Mouse (Mus musculus) fibroblast of lung, adult 2 months (primary cell): ENCODE data around the gene Atad3a.
"Not testable (repeated sequence)": the region's sequence is repeated elsewhere in the genome, so short reads cannot be mapped to it uniquely, and the experiment has no call there.

Experiments
- DNase-seq: peaks from one replicate; pipeline ENCODE4 v3.0.0-alpha.2; 2011; ENCODE audit warnings: low read depth

The Atad3a gene

DNA sequence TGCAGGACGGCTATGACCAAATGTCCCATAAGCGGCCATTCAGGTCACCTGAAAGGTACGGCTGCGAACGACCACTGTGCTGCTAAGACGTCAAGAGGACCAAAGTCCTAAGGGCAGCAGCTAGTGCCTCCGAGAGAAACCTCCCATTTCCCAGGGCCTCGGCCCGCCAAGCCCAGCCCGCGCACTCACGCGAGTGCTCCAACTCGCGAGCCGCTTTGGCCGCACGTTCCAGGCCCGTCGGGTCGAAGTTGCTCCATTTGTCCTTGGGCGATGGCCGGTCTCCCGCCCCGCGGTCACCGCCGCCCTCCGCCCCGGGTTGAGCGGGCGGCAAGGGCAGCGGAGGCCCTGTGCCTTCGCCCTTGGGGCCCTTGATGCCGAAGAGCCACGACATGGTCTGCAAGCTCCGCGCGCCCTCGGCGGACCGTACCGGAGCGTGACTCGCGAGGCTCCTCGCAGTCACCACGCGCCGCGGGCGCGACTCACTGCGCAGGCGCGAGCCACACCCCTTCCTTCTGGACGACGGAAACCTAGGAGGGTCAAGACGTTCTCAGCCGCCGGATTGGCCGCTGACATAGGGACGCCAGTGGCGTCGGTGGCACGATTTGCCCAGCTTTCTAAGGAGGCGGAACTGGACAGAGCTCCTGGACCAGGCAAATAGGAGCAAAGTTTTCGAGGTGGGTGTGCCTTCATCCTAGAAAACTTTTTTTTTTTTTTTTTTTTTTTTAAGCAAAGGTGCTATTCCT, at the start of gene Atad3a:
Gene Atad3a, minus strand, starts transcription at position 481 of the 743 bp plus-strand sequence.
- peak; percentile 95 for DNase-seq

- no peak for DNase-seq
Measured at GRCm38 (mm10) chr4:155807841-155808240, 46.9 kb upstream of the Atad3a start.

DNA sequence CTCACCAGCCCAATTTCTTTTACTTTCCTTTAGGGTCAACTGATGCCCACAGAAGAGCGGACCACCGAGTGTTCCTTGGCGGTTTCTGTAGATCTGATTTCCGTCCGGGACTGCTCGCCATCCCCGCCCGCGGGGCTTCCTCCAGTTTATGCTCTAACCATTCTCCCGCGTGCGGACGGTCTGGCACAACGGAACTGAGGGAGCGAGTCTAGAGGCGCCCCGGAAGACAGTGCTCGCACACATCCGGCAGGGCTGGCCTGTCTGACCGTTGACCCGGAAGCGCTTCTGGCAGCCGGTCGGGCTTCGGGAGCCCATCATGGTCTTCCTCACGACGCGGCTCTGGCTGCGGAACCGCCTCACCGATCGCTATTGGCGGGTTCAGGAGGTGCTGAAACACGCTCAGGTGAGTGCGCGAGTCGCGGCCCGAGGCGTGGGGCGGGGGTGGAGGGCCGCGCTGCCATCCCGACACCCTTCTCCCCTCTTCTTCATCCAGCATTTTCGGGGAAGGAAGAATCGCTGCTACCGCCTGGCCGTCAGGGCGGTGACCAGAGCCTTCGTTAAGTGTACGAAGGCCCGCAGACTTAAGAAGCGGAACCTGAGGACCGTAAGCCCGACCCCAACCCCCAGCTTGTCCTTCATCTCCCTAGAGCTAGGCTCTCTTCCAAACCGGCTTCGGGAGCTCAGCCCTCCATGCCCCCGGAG, 42.6 kb upstream of the Atad3a start:
- peak; percentile 70 for DNase-seq

- no peak for DNase-seq
Measured at GRCm38 (mm10) chr4:155802741-155803339, 41.9 kb upstream of the Atad3a start, which contains the start of gene Mrpl20. Mrpl20 (plus strand) TSS chr4:155802878.

- no peak for DNase-seq
Measured at GRCm38 (mm10) chr4:155802075-155802474, 41.2 kb upstream of the Atad3a start.

- no peak for DNase-seq
Measured at GRCm38 (mm10) chr4:155793730-155794129, 32.8 kb upstream of the Atad3a start.

- DNase-seq: no peak
Measured at GRCm38 (mm10) chr4:155791240-155791933, 30.5 kb upstream of the Atad3a start.

- no peak for DNase-seq
Measured at GRCm38 (mm10) chr4:155790650-155791161, 29.8 kb upstream of the Atad3a start.

DNA sequence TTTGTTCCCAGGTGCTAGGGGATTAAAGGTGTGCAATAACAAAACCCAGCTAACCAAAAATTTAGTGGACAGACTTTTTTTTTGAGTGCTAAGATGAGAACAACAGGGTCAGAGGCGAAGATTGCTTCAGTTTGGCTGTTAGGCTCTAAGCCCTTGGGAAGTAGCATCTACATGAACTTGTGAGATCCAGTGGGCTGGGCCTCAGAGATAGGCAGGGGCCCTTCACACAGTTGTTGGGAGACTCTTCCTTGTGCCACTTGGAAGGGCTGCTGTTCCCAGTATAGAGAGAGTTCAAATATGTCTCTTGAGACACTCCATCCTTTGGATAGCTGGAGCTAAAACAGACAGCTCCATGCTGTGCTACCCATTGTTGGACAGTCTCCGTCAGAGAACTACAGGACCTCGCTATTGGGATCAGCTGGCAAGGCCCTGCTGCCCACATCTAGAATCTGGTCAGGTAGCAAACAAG, 29.2 kb upstream of the Atad3a start, which contains the start of gene Ankrd65:
Gene Ankrd65, plus strand, starts transcription at position 419 of the 469 bp plus-strand sequence.
- DNase-seq: no peak

DNA sequence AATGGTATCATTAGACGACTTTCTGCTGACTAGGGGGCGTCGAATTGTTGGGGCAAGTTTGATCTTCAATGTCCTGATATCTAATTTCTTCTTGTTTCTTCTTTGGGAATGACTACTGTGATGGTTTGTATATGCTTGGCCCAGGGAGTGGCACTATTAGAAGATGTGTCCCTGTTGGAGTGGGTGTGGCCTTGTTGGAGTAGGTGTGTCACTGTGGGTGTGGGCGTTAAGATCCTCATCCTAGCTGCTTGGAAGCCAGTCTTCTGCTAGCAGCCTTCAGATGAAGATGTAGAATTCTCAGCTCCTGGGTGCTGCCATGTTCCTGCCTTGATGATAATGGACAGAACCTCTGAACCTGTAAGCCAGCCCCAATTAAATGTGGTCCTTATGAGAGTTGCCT, 27.9 kb upstream of the Atad3a start:
- DNase-seq: not testable (repeated sequence)

- DNase-seq: no peak
Measured at GRCm38 (mm10) chr4:155788300-155788699, 27.4 kb upstream of the Atad3a start.

- no peak for DNase-seq
Measured at GRCm38 (mm10) chr4:155785819-155786218, 24.9 kb upstream of the Atad3a start, which contains the start of gene Tmem88b. Tmem88b (minus strand) TSS chr4:155785874.

DNA sequence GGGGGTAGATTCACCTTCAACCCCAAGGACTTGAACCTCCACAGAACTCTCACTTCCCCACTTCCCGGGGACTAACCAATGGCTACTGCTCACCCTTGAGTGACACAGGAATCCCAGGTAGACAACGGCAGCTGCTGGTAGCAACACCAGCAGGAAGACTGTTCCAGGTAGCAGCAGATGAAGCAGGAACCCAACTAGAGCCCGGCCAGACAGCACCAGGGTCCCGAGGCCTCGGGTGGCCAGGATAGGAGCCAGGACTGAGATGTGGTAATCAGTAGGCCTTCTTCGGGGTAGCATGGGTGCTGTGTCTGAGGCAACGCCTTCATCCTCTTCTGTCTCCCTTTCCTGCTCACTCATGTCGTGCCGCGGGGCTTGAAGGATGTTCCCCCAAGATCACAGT, 24.4 kb upstream of the Atad3a start:
- no peak for DNase-seq

GRCm38 (mm10) chr4:155784081-155784701, 23.3 kb upstream of the Atad3a start:
- no peak for DNase-seq

DNA sequence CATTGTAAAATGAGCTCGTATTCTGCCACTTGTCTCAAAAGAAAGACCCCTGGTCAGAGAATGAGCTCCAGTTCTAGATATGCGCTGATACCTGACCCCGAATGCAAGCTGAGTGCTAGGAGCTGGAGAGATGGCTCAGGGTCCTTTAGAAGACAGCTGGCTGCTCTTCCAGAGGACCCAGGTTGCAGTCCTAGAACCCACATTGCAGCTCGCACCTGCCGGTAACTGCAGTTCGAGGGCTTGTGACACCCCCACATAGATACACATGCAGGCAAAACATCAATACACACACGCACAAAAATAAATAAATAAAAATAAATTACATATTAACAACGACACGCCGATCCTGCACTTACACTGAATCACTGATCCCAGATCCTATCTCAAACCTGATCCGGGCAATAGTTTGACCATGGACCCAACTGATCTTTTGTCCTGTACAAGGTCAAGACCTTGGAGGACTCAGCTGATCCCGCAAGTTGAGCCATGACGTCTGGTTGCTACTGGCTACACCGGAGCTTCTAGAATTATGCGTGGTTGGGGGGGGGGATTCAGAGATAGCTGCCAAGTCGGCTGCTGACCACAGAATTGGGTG, 22.7 kb upstream of the Atad3a start:
- DNase-seq: no peak

DNA sequence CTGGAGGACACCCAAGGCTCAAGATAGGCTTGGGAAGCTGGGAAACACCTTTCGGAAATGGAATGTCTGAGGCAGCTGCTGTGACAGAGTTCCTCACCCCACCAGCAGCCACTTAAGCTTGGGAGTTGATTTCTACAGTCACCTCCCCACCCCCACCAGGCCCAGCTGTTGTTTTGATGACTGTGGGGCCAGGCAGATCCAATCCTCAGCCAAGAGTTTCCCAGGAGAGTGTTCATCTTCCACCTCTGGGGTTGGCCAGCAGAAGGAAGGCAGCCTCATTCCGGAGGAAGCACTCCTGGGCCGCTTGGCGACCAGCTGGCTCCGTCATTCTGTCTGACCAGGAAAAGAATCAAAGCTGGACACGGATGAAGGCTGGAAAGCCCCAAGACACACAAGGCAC, 20.0 kb upstream of the Atad3a start:
- no peak for DNase-seq

GRCm38 (mm10) chr4:155779498-155779897, 18.6 kb upstream of the Atad3a start:
- DNase-seq: no peak

GRCm38 (mm10) chr4:155777816-155778215, 16.9 kb upstream of the Atad3a start:
- no peak for DNase-seq

DNA sequence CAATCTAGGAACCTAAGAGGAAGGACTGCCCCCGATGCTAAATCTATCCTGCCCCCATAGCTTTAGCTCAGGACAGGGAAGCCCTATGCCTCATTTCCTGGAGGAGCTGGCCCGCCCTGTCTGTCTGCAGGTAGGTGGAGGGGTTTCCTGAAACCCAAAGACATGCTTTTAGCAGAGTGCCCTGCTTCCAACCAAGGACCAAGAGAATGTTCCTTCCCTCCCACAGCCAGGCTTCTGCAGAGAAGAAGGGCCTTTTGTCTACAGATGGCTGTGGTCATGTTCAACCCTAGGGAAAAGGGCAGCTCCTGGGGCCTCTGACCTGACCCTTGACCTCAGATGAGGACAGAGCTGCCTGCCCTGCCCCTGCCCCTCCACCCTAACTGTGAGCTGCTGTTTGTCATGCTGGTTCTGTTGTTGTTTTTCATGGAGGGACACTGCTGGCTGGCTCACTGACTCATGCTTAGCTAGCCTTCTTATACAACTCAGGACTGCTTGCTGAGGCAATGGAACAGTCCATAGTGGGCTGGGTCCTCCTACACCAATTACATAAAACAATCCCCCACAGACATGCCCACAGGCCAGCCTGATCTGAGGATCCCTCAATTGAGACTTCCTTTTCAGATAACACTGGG, 15.9 kb upstream of the Atad3a start:
- no peak for DNase-seq

- DNase-seq: no peak
Measured at GRCm38 (mm10) chr4:155775855-155776254, 15.0 kb upstream of the Atad3a start.
